Mouse (Mus musculus) C2C12 (cell line): ENCODE measurements at regions not wholly inside any gene's neighbourhood (a gene's known extent, or its start where the extent isn't known, plus 50 kb on each side); places are given as distances from the start of the nearest gene placed in this dataset.

Experiments
- CTCF ChIP-seq: IDR thresholded peaks from one replicate; pipeline ENCODE4 v1.5.1; 2011; ENCODE audit not compliant: control insufficient read depth, insufficient read depth, insufficient read length
- FOSL1 ChIP-seq: IDR thresholded peaks from one replicate; pipeline ENCODE4 v1.8.0; 2011; ENCODE audit warnings: mild to moderate bottlenecking, low read length; ENCODE audit not compliant: poor library complexity, insufficient read depth, severe bottlenecking

DNA sequence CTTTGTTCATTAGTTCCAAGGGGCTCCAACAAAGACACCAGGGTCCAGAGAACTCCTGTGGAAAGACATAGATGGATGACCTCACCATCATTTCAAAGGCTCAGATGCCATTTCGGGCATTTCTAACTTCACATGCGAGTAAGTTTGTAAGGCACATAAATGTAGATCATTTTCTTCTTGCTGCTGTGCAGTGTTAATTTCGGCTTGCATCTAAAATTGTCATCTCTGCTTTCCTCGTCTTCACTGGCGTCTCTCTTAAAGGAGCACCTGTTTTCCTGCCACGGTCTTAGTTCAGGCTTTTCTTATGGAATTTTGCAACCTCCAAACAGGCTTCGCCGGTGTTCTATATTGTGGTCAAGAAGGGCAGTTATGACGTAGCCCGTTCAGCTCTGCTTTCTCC, 280.6 kb upstream of the Prickle1 start:
- TF ChIP-seq CTCF, result no peak
- TF ChIP-seq FOSL1, result no peak
